In genomic region chrX:105420976-105421375, GRCm38 (mm10) we compare ENCODE assay signal across 10 mouse cellular contexts.
A peak's percentile ranks its signal among the peaks of the same experiment; 100 is the strongest.
DNase-seq lines count a peak whose midpoint lies in the region; ATAC-seq and TF ChIP-seq lines count a peak whose summit lies in the region.
"Had no signal": no experiment of that assay in that cellular context is flagged by ENCODE, and none has a peak within 500 bp of the region (broad histone marks: within the 10 kb centered on the region; RNA-seq: fewer than 3 reads in every experiment).

No protein-coding gene starts in this region.

- WGBS in kidney, postnatal 0 days, result 55% methylated on average over 3 of the region's 3 CpGs
- 13% methylated on average over 3 of the region's 3 CpGs for WGBS in kidney, adult 2 months

- H3K4me2 ChIP-seq in kidney, postnatal 0 days (ENCODE audit: low read length), result no peak overlapping the region
- H3K4me2 ChIP-seq: embryonic facial prominence, embryonic 13.5 days had no signal

- no peaks in the 10 kb centered on the region for H3K9me3 ChIP-seq in kidney, postnatal 0 days (replicated peaks; ENCODE audit: low read length)
- H3K9me3 ChIP-seq: embryonic facial prominence, embryonic 13.5 days had no signal

- no peak overlapping the region for H3K9ac ChIP-seq in kidney, postnatal 0 days (ENCODE audit: low read depth, low read length)
- H3K9ac ChIP-seq: embryonic facial prominence, embryonic 13.5 days had no signal

- no peak overlapping the region for H3K4me3 ChIP-seq in kidney, postnatal 0 days (replicated peaks; ENCODE audit: low read depth, low read length)
- no peak overlapping the region for H3K4me3 ChIP-seq in kidney, adult 2 months (ENCODE audit: insufficient read depth, low read depth, low read length)
- H3K4me3 ChIP-seq: embryonic facial prominence, embryonic 13.5 days had no signal

- no peak overlapping the region for H3K27ac ChIP-seq in kidney, postnatal 0 days
- no peak overlapping the region for H3K27ac ChIP-seq in kidney, adult 2 months (ENCODE audit: insufficient read depth, low read depth, low read length)
- H3K27ac ChIP-seq: embryonic facial prominence, embryonic 13.5 days had no signal

- ATAC-seq in kidney, postnatal 0 days (replicated peaks; ENCODE audit: low FRiP score, low read depth), result 0 out of 2 replicates have a peak, but pooled peaks have one; percentile 40

- DNase-seq in adrenal gland, adult (ENCODE audit: inconsistent age in 2 of 2, low spot score in 1 of 2), result peak; percentile 5 to 24
- DNase-seq in adrenal gland, postnatal 25 days, result no peak
- no peak for DNase-seq in kidney, postnatal 0 days (ENCODE audit: low spot score)
- no peak for DNase-seq in kidney, adult 2 months
- DNase-seq in gastrocnemius, postnatal 14 days, result peak; percentile 11
- peak; percentile 12 for DNase-seq in lung, postnatal 36 days
- DNase-seq in right cerebral cortex, postnatal 4 days, result no peak
- DNase-seq in urinary bladder, postnatal 4 days (ENCODE audit: low spot score in 2 of 2), result no peak
- DNase-seq: midbrain, embryonic 14.5 days had no signal

- no peaks in the 10 kb centered on the region for H3K36me3 ChIP-seq in kidney, postnatal 0 days (ENCODE audit: insufficient read depth, low read length)
- H3K36me3 ChIP-seq in kidney, adult 2 months (ENCODE audit: control insufficient read depth, insufficient read depth, low read length), result no peaks in the 10 kb centered on the region
- H3K36me3 ChIP-seq: embryonic facial prominence, embryonic 13.5 days had no signal

- intact Hi-C loops in gastrocnemius, postnatal 14 days (cut with DNase I; ENCODE audit: low total_unique reads), result no loop called here

- TF ChIP-seq POLR2A in kidney, adult 2 months (IDR thresholded peaks at IDR 0.05; ENCODE audit: low read depth, low read length), result no peak

- H3K27me3 ChIP-seq in kidney, postnatal 0 days (ENCODE audit: insufficient read depth, low read length), result no peaks in the 10 kb centered on the region
- H3K27me3 ChIP-seq in kidney, adult 2 months (replicated peaks; ENCODE audit: control insufficient read depth, insufficient read depth, low read length), result no peaks in the 10 kb centered on the region

- no peak for TF ChIP-seq CTCF in kidney, postnatal 0 days (IDR thresholded peaks at IDR 0.05; ENCODE audit: low read depth)
- no peak for TF ChIP-seq CTCF in kidney, adult 2 months (conservative IDR thresholded peaks at IDR 0.05; ENCODE audit: insufficient read depth, insufficient read length, low read depth, low read length)

- no peaks in the 10 kb centered on the region for H3K4me1 ChIP-seq in kidney, postnatal 0 days (replicated peaks; ENCODE audit: insufficient read depth, low read length)
- H3K4me1 ChIP-seq in kidney, adult 2 months (ENCODE audit: control insufficient read depth, insufficient read depth, low read length), result no peaks in the 10 kb centered on the region
- H3K4me1 ChIP-seq: embryonic facial prominence, embryonic 13.5 days had no signal

Comparison
In these comparisons a context has a peak if more than half of its experiments do, and no peak if none do; other contexts are left out.
1. DNase-seq: peak in adrenal gland, adult (2 of 2), gastrocnemius, postnatal 14 days (single experiment) and lung, postnatal 36 days (single experiment); none in adrenal gland, postnatal 25 days (single experiment), kidney, postnatal 0 days (single experiment), kidney, adult 2 months (single experiment), right cerebral cortex, postnatal 4 days (single experiment) and urinary bladder, postnatal 4 days (0 of 2).